Mouse (Mus musculus) embryo, embryonic 9.5 days (tissue): Measurements from ENCODE around the gene Rrp1b.
"Not testable (repeated sequence)": the region's sequence is repeated elsewhere in the genome, so short reads cannot be mapped to it uniquely, and the experiment has no call there.

Source experiments
- DNase-seq: peaks from one replicate; pipeline ENCODE4 v3.0.0-alpha.2; 2017; ENCODE audit errors: extremely low spot score

Gene Rrp1b

DNA sequence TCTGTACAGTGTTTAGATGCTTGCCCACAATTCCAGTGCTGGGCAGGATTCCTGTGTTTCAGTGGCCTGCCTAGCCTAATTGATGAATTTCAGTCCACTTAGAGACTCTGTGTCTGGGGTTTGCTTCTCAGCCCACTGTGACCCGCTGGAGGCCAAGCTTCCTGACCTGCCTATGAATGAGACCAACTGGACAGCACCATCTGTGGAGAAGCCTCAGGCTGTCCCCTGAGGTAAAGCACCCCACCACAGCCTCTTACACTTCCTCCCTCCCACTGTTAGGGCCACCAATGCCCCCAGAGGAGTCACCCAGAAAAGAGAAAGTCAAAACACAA, 55.1 kb downstream of the Rrp1b start:
- DNase-seq = no peak

DNA sequence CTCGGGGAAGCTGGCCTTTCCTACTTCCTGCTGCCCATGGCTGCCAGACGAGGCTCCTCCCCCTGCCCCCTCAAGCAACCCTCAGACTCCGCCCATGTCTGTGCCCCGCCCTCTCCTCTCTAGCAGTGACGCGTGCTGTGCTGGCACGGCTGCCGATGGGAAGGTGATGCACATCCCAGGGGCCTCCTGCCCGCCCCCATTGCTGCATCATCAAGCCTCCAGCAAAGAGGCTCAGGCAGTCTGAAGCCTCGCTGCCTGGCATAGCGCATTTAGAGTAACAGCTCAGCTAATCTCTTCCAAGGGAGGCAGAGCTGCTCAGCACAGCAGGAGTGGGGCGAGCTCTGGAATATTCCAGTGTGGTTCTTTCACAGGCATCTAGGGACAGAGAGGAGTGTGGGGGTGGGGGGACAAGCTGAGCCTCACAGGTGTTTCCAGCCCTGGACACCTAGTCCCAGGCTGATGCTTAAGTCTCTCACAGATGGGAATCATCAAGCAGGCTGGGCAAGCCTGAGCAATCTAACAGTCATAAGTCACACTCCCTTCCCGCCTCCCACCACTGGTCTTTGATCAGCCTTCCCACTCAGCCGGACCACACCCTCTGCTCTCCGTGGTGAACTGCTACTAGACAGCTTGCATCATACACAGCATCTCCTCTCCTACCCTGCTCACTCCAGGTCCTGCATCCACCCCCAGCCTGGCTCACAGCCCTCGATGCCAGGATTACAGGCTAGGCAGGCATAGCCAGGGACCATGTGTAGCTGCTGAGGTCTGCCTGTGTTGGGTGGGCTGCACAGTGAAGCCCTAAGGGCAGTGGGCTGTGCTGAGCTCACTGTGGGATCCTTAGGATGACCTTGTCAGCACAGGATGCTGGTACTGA, 55.7 kb downstream of the Rrp1b start:
- peak; percentile 89 for DNase-seq

DNA sequence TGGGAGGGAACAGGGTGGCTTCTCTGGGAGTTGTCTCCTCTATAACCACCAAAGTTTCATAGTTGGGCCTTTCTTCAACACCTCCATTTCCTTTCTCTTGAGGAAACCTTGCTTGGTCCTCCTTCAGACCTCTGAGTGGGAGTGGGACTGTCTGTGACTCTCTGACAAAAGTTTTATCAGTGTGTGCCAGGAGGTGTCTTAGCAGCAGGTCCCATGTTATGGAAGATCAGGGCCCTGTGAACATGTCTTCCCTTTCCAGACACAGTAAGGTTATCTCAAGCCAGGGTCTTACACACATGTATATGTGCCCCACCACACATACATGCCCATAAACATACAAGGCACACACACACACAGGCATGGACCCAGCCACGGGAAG, 56.3 kb downstream of the Rrp1b start:
- no peak for DNase-seq

DNA sequence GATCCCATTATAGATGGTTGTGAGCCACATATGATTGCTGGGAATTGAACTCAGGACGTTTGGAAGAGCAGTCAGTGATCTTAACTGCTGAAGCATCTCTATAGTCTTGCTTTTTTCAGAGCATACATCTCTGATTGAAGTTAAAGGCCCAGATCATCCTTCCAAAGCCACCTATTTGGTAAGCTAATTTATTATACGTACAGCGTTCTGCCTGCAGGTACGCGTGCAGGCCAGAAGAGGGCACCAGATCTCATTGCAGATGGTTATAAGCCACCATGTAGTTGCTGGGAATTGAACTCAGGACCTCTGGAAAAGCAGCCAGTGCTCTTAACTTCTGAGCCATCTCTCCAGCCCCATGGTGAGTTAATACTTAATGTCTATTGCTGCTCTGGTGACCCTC, 57.0 kb downstream of the Rrp1b start:
- no peak for DNase-seq

DNA sequence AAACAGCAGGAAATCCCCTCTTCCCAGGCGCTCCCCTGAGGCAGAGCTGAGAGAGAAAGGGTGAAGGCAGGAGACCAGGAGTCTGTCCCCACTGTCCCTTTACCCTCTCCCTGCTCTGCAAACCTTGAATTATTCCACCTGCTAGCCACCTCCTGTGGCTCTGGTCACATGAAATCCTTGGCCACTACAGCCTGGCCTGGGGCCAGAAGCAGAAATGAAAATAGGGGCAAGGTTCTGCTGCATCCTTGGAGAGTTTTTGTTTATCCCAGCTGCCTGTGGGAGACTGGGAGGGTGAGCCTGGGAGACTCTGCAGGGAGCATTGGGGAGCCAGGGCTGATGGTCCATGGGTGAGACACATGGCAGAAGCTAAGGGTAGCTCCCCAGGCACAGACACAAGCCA, 61.8 kb downstream of the Rrp1b start:
- no peak for DNase-seq

DNA sequence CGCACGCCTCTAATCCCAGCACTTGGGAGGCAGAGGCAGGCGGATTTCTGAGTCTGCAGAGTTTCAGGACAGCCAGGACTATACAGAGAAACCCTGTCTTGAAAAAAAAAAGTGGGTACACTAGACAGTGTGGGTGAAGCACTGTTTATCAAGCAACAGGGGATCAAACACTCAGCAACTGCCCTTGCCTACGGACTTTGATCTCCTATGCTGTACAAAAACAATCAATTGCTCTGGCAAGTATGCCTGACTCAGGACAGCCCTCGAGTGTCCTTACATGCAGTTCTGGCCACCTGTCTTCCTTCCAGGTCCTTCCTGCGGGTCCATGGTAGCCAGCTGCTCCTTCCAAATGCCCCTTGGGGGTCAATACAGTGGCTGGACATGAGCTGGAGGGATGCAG, 63.0 kb downstream of the Rrp1b start:
- not testable (repeated sequence) for DNase-seq

DNA sequence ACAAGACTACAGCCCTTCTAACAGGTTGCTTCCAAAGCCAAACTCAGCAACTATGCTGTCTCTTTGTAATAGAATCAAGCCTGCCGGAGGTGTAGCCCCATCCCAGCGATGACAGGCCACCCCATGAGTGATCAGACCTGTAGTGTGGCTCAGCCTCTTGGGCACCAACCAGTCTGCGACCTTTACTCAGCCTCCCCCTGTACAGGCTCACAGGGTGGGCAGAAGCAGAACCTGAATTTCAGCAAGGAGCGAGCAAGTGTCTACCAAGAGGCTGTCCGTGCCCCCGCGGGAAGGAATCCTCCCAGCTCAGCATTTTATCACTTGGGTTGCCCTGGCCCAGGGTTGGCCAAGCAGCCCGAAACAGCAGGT, 63.7 kb downstream of the Rrp1b start:
- DNase-seq = no peak

DNA sequence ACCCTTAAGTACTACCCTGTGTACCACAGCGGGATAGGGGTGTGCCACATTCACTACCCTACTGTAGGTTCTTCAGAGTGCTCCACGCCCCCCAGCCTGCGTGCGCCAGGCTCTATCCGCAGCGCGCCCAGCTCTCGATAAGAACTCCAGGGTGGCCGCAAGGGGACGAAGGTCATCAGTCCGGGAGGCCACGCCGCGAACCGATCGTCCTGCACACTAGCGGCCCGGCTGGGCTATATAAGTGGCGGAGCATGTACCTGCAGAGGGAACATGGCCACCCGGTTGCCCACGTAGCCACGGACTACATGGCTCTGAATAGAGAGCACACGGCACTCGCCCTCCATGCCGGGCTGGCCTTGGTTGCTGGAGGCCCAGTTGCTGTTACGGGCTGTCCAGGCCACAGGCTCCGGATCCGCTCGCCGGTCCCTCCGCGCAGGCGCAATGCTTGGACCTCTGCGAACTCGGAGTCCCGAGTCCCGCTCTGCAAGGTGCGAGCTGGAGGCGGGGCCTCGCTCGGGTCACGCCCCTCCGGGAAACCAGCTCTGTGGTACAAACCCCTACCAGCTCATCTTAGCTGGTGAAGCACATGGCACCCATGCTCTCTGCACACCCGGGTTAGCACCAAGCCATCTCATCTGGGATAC, 64.2 kb downstream of the Rrp1b start:
- peak; percentile 79 for DNase-seq

DNA sequence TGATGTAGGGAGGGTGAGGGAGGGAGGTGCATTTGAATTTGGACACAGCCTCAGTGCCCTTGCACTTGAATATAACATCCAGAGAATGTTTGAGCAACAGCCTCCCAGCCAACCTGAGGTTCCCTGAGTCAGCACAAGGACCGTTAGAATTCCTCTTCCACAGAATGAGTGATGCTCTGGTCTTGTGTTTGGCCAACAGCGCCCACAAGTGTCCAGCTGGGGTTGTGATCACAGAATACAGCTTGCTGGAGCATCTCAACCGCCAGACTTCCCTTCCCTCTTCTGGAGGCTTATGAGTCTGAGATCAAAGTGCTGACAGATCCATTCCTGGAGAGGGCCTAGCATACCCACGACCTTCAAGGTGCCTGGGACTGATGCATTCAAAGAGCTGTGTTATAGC, 67.2 kb downstream of the Rrp1b start:
- no peak for DNase-seq

DNA sequence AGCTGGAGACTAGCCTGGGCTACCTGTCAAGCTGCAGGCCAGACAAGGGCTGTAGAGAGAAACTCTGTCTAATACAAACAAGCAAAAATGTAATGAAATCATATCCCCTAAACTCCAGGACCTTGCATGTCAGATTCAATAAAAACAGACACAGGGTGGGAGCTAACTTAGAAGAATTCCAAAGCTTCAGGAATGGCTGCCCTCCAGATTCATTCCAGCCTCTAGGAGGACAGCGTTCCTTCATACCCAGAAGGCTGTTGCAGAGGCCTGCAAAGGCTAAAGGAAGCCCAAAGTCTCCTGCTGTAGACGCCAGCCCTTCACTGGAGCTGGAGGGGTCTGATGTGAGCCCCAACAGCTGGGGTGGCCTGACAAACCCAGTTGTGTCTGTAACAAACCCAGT, 70.5 kb downstream of the Rrp1b start:
- no peak for DNase-seq

DNA sequence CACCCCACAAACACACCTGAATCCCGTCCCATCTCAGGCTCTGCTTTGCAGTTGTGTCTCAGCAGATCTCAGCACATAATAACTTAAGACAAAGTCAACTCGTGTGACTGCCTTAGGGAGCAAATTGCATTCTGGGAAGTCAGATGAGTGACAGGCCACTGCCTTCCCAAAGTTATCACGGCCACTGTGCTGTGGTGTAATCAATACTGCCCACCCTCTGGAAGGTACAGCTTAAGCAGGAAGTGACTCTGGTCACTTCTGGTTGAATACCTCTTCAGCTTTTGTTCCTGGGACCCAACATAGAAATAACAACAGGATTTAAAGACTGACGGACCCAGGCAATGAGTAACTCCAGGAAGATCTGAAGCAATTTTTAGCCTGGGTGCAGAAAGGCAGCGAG, 72.0 kb downstream of the Rrp1b start:
- DNase-seq = no peak

DNA sequence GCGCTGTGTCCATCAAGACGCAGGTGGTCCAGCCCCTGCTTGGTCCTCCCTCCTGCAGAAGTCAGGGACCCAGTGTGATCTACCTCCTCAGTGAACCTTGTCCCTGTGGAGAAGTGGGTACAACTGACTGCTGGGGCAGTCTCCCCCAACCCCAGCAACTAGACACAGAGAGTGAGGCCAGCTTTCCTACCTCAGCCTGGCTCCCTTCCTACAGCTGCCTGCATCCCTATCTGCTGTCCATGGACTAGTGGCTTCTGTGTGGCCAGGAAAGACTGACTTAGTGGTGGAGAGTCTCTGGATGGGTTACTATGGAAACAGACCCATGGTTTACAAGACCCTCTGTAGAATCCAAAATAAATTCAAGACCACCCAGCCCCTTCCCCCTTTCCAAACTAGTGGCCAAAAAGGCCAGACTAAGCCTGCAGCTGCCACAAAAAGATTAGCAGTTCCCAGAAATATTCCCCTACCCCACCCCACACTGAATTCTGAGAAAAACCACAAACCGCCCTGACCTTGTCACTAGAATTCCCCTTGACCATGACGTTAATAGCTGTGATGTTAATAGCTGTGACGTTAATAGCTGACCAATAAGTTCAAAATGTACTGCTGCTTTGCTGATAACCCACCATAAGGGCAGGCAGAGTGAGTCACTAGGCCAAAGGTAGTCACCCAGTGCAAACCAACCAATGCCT, 72.6 kb downstream of the Rrp1b start:
- DNase-seq = not testable (repeated sequence)

DNA sequence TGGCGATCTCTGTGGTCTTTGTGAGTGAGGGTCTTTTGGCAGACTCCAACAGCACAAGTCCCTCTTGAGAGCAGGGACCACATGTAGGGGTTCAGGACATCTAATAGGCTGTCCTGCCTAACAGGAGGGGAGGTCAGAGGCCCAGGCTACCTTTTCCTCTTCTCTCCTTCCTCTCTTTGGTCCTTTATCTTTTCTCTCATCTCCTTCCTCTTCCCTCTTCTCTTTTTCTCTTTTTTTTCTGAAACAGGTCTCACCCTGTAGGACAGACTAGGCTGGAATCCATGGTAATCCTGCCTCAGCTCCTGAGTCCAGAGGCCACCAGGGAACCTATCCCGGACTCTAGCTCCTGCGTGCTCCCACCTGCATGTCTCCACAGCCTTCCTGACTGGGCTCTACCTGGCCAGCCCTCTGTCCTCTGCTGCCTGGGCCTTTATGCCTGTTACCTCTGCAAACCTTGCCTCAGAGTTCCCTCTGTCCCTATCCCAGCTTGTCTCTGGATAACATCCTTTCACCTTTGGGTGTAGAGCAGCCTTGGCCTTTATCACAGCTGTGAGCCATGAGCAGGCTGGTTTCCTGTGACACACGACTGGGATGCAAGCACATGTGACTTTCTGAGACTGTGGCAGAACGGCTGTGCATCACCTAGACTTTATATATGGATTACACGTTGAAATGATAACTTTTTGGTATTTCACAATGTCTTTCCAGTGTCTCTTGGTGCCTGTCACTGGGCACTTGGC, 73.5 kb downstream of the Rrp1b start:
- no peak for DNase-seq

DNA sequence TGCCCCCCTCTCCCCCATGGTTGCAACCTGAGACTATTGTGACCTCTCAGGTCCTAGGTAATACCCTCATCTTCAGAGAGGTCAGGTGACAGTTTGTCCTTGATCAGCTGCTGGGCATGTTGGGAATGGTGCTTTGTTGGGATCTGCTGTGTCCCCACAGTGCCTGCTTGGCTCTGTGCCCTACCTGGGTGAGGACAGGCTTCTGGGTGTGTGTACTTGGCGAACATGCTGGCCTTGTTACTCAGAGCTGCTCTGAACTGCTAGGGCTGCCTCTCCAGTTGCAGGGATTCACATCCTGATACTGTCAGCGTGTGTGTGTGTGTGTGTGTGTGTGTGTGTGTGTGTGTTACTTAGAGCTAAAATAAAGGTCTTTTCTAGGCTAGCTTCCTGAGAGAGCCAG, 74.5 kb downstream of the Rrp1b start:
- no peak for DNase-seq

DNA sequence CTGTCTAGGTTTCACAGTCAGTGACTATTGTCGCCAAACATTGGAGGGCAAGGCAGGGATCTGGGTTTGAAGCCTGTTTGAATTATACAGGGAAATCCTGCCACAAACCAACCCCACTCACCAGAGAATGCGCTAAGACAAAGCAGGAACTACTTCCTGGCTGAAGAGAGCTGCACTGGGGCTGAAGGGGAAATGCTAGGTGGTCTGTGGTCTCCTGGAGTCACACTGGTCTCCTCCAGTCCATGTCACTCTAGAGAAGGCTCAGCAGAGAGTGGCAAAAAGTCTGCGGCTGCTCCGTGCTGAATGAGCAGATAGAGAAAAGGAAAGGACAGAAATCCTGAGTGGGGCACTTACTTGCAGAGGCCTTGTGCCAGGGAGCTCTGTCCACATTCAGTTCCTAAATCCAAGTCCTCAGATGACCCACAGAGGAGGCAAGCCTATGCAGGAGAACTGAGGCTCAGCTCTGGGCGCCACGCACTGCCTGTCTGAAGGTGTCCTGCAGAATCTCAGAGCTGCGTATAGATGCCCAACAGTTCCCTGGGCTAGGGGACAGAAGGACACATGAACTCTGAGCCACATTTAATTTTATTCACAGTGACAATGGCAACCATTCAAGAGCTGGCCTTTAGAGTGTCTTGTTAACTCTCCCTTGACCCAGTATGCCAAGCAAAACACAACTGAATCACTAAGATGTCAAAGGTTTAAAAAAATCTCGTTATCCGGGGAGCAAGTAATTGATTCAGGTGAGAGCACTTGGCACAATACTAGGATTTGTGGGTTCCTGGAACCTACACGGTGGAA, 75.3 kb downstream of the Rrp1b start:
- no peak for DNase-seq
